Mouse (Mus musculus) embryo, embryonic 11 days (tissue): Measurements from ENCODE around the gene Foxn3.
A peak's percentile ranks its signal among the peaks of the same experiment; 100 is the strongest.

Experiments
- DNase-seq: peaks from one replicate; pipeline ENCODE4 v3.0.0-alpha.2; 2015

Foxn3 gene

GRCm38 (mm10) chr12:99412034-99412433, 151.3 kb downstream of the Foxn3 start:
- DNase-seq = no peak

GRCm38 (mm10) chr12:99408651-99409050, 154.7 kb downstream of the Foxn3 start:
- DNase-seq = no peak

- DNase-seq = no peak
Observed at GRCm38 (mm10) chr12:99408089-99408488, 155.3 kb downstream of the Foxn3 start.

GRCm38 (mm10) chr12:99407318-99407716, 156.1 kb downstream of the Foxn3 start:
- no peak for DNase-seq

- DNase-seq = no peak
Observed at GRCm38 (mm10) chr12:99406697-99407317, 156.6 kb downstream of the Foxn3 start.

GRCm38 (mm10) chr12:99406254-99406653, 157.1 kb downstream of the Foxn3 start:
- DNase-seq = peak; percentile 53

- DNase-seq = no peak
Observed at GRCm38 (mm10) chr12:99405401-99405800, 158.0 kb downstream of the Foxn3 start.

GRCm38 (mm10) chr12:99403004-99403403, 160.4 kb downstream of the Foxn3 start:
- no peak for DNase-seq

- DNase-seq = no peak
Observed at GRCm38 (mm10) chr12:99400907-99401306, 162.5 kb downstream of the Foxn3 start.

- DNase-seq = no peak
Observed at GRCm38 (mm10) chr12:99399575-99399974, 163.8 kb downstream of the Foxn3 start.

- DNase-seq = no peak
Observed at GRCm38 (mm10) chr12:99396461-99396860, 166.9 kb downstream of the Foxn3 start.

GRCm38 (mm10) chr12:99395082-99395481, 168.3 kb downstream of the Foxn3 start:
- no peak for DNase-seq

GRCm38 (mm10) chr12:99394676-99395075, 168.7 kb downstream of the Foxn3 start:
- DNase-seq = no peak

GRCm38 (mm10) chr12:99393867-99394630, 169.3 kb downstream of the Foxn3 start:
- no peak for DNase-seq

- DNase-seq = peak; percentile 94
Observed at GRCm38 (mm10) chr12:99392944-99393866, 170.2 kb downstream of the Foxn3 start.

- DNase-seq = peak; percentile 95
Observed at GRCm38 (mm10) chr12:99391942-99392880, 171.2 kb downstream of the Foxn3 start.

GRCm38 (mm10) chr12:99390429-99390828, 173.0 kb downstream of the Foxn3 start:
- no peak for DNase-seq

GRCm38 (mm10) chr12:99389244-99389643, 174.1 kb downstream of the Foxn3 start:
- DNase-seq = no peak

- DNase-seq = no peak
Observed at GRCm38 (mm10) chr12:99385897-99386834, 177.2 kb downstream of the Foxn3 start.

- no peak for DNase-seq
Observed at GRCm38 (mm10) chr12:99385073-99385472, 178.3 kb downstream of the Foxn3 start.

- DNase-seq = no peak
Observed at GRCm38 (mm10) chr12:99381317-99381716, 182.1 kb downstream of the Foxn3 start.
